In the genomic region with DNA sequence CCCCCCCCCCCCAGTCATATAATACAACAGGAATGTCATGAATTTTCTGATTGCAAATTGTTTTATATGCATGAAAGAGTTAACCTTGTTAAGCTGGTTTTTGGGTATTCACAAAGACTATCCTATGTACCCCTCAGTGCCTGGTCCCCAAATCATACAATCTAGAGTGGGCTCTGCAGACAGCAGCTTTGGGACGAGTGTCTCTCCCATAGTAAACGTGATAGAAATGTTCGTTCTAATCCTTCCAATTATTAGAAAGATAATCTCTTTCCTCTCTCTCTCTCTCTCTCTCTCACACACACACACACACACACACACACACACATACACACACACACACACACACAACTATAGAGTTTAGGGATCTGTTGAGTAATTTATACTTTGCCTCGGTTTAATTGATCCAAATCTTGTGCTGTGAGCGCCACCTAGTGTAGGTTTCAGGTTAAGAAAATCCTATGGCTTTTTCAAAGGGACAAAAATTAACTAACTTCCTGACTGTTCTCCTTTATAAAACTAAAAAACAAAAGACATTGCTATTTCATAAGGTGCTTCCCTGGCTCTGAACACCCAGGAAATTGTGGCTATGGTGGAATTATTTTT, we compare ENCODE assay signal across 9 mouse cellular contexts. TPM values are rescaled to one million over a fixed set of nuclear protein-coding genes. Genes with fewer than 3 reads are reported as not detected.
A peak's percentile ranks its signal among the peaks of the same experiment; 100 is the strongest.
DNase-seq lines count a peak whose midpoint lies in the region; ATAC-seq and TF ChIP-seq lines count a peak whose summit lies in the region.
"Had no signal": no experiment of that assay in that cellular context is flagged by ENCODE, and none has a peak within 500 bp of the region (broad histone marks: within the 10 kb centered on the region; RNA-seq: fewer than 3 reads in every experiment).

No protein-coding gene starts in this region.

- H3K4me3 ChIP-seq in kidney, adult 2 months (ENCODE audit: insufficient read depth, low read depth, low read length), result no peak overlapping the region
- no peak overlapping the region for H3K4me3 ChIP-seq in kidney, embryonic 15.5 days (replicated peaks)
- H3K4me3 ChIP-seq in limb, embryonic 10.5 days, result no peak overlapping the region
- H3K4me3 ChIP-seq in neural tube, embryonic 11.5 days (ENCODE audit: low read depth, low read length), result no peak overlapping the region
- H3K4me3 ChIP-seq: liver, embryonic 15.5 days had no signal

- H3K9me3 ChIP-seq in kidney, embryonic 15.5 days (replicated peaks), result no peaks in the 10 kb centered on the region
- no peaks in the 10 kb centered on the region for H3K9me3 ChIP-seq in limb, embryonic 10.5 days (replicated peaks)
- H3K9me3 ChIP-seq in neural tube, embryonic 11.5 days (ENCODE audit: control insufficient read depth, low read length), result no peaks in the 10 kb centered on the region
- H3K9me3 ChIP-seq: liver, embryonic 15.5 days had no signal

- no peak overlapping the region for H3K27ac ChIP-seq in kidney, adult 2 months (ENCODE audit: insufficient read depth, low read depth, low read length)
- no peak overlapping the region for H3K27ac ChIP-seq in kidney, embryonic 15.5 days
- H3K27ac ChIP-seq in limb, embryonic 10.5 days, result no peak overlapping the region
- no peak overlapping the region for H3K27ac ChIP-seq in neural tube, embryonic 11.5 days (ENCODE audit: low read depth, low read length)
- H3K27ac ChIP-seq: liver, embryonic 15.5 days had no signal

- 0 out of 2 replicates have a peak, but pooled peaks have one; percentile 13 for TF ChIP-seq CTCF in kidney, adult 2 months (conservative IDR thresholded peaks at IDR 0.05; ENCODE audit: insufficient read depth, insufficient read length, low read depth, low read length)

- no peak for ATAC-seq in kidney, embryonic 15.5 days (replicated peaks; ENCODE audit: low FRiP score)
- no peak for ATAC-seq in neural tube, embryonic 11.5 days (ENCODE audit: insufficient read depth, low FRiP score, low TSS enrichment)
- ATAC-seq in monocyte, adult 5-6 weeks (replicated peaks; ENCODE audit: insufficient number of reproducible peaks, low FRiP score, low TSS enrichment, poor library complexity, severe bottlenecking), result no peak

- peak; percentile 66 for DNase-seq in kidney, adult 2 months
- peak; percentile 77 for DNase-seq in adipocyte (ENCODE audit: low spot score)
- DNase-seq in embryo, embryonic 9.5 days (ENCODE audit: extremely low spot score), result peak; percentile 45
- DNase-seq in induced T-regulatory cell, adult 2 months (ENCODE audit: low read depth), result peak; percentile 22
- peak; percentile 46 for DNase-seq in limb, embryonic 10.5 days (ENCODE audit: low spot score)
- DNase-seq in neural tube, embryonic 11.5 days (ENCODE audit: low spot score), result peak; percentile 31

- H3K27me3 ChIP-seq in kidney, adult 2 months (replicated peaks; ENCODE audit: control insufficient read depth, insufficient read depth, low read length), result no peaks in the 10 kb centered on the region
- no peaks in the 10 kb centered on the region for H3K27me3 ChIP-seq in kidney, embryonic 15.5 days
- no peaks in the 10 kb centered on the region for H3K27me3 ChIP-seq in limb, embryonic 10.5 days (ENCODE audit: low read depth, poor library complexity, severe bottlenecking)
- no peaks in the 10 kb centered on the region for H3K27me3 ChIP-seq in neural tube, embryonic 11.5 days (ENCODE audit: control insufficient read depth, insufficient read depth, low read length)
- H3K27me3 ChIP-seq: liver, embryonic 15.5 days had no signal

- TF ChIP-seq POLR2A in kidney, adult 2 months (IDR thresholded peaks at IDR 0.05; ENCODE audit: low read depth, low read length), result no peak

- WGBS in kidney, adult 2 months, result 30% methylated on average over 5 of the region's 5 CpGs
- WGBS in kidney, embryonic 15.5 days, result 36% methylated on average over 5 of the region's 5 CpGs
- WGBS in limb, embryonic 10.5 days, result 39% methylated on average over 5 of the region's 5 CpGs
- WGBS in neural tube, embryonic 11.5 days, result 39% methylated on average over 5 of the region's 5 CpGs

- H3K4me2 ChIP-seq in kidney, embryonic 15.5 days, result no peak overlapping the region
- H3K4me2 ChIP-seq in neural tube, embryonic 11.5 days (ENCODE audit: low read depth), result no peak overlapping the region
- H3K4me2 ChIP-seq: liver, embryonic 15.5 days had no signal

- H3K4me1 ChIP-seq in kidney, adult 2 months (ENCODE audit: control insufficient read depth, insufficient read depth, low read length), result no peaks in the 10 kb centered on the region; the same call in 1 of the 2 replicates
- no peaks in the 10 kb centered on the region for H3K4me1 ChIP-seq in kidney, embryonic 15.5 days
- no peaks in the 10 kb centered on the region for H3K4me1 ChIP-seq in limb, embryonic 10.5 days
- no peaks in the 10 kb centered on the region for H3K4me1 ChIP-seq in neural tube, embryonic 11.5 days (ENCODE audit: control insufficient read depth, insufficient read depth, low read length)
- H3K4me1 ChIP-seq: liver, embryonic 15.5 days had no signal

- no peak overlapping the region for H3K9ac ChIP-seq in kidney, embryonic 15.5 days
- no peak overlapping the region for H3K9ac ChIP-seq in neural tube, embryonic 11.5 days (ENCODE audit: low read length)
- H3K9ac ChIP-seq: liver, embryonic 15.5 days had no signal

- no peaks in the 10 kb centered on the region for H3K36me3 ChIP-seq in kidney, adult 2 months (ENCODE audit: control insufficient read depth, insufficient read depth, low read length)
- no peaks in the 10 kb centered on the region for H3K36me3 ChIP-seq in kidney, embryonic 15.5 days
- H3K36me3 ChIP-seq in limb, embryonic 10.5 days, result no peaks in the 10 kb centered on the region
- no peaks in the 10 kb centered on the region for H3K36me3 ChIP-seq in neural tube, embryonic 11.5 days (ENCODE audit: control insufficient read depth, insufficient read depth, low read length)
- H3K36me3 ChIP-seq: liver, embryonic 15.5 days had no signal

RNA-seq across cellular contexts. Expression of a gene that starts 30.4 kb away (rescaled TPM):
- polyA plus RNA-seq in kidney, adult 2 months (2012; rRNA removed), result 30.4 and 35.5 TPM in 2 replicates
- 29.5 and 35.6 TPM in 2 replicates for polyA plus RNA-seq in kidney, embryonic 15.5 days (2015; fragmentation: Nextera tagmentation; extraction: Ambion mirVana)
- polyA plus RNA-seq in limb, embryonic 10.5 days (2016; fragmentation: Nextera tagmentation; extraction: Ambion mirVana), result 39.9 and 58.5 TPM in 2 replicates
- polyA plus RNA-seq in neural tube, embryonic 11.5 days (2014; fragmentation: Nextera tagmentation; extraction: Ambion mirVana), result 97.6 TPM in 2 replicates
- total RNA-seq in monocyte, adult 5-6 weeks (2017), result 3.0 TPM in 1 of 3 replicates, not detected in the others

Comparison
In these comparisons a context has a peak if more than half of its experiments do, and no peak if none do; other contexts are left out.
1. DNase-seq: peak in every context shown above with its lines; median percentile 77 in adipocyte; 66 in kidney, adult 2 months; 46 in limb, embryonic 10.5 days; 45 in embryo, embryonic 9.5 days; 31 in neural tube, embryonic 11.5 days; 22 in induced T-regulatory cell, adult 2 months.